Mouse (Mus musculus) spleen, adult 2 months (tissue): ENCODE measurements around the gene Cox6b2.

ENCODE experiments used
- CTCF ChIP-seq: fragments of 200-500 bp; IDR thresholded peaks from 2 replicates; pipeline ENCODE4 v1.5.1; 2011; ENCODE audit warnings: mild to moderate bottlenecking, inconsistent platforms; ENCODE audit not compliant: insufficient read depth, insufficient read length, insufficient replicate concordance; ENCODE audit errors: extremely low read depth
- POLR2A ChIP-seq: fragments of 200-500 bp; IDR thresholded peaks from 2 replicates; pipeline ENCODE4 v1.6.1; 2011; ENCODE audit warnings: low read depth, low read length, inconsistent platforms

DNA sequence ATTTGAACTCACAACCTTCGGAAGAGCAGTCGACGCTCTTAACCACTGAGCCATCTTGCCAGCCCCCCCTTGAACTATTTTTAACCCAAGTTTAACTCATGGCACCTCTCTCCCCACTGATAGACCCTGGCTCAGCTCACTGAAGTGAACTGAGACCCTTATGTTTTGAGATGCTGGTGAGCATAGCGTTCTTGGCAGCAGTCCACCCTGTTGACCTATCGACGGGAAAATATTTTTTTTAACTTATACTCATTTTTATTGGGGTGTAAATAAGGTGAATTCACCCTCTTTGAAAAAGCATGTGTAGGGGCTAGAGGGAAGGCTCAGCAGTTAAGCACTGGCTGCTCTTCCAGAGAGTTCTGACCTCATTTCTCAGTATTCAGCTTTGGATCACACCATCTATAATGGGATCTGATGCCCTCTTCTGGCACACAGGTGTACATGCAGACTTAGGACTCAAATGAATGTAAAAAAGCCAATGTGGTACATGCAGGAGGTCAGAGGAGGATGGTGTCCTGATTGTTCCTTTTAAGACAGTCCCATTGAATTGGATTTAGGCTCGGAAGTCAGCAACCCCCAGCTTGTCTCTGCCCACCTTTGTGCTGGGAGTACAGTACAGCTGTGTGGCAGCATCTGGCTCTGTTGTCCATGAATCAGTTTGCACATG, 43.0 kb upstream of the Cox6b2 start:
- TF ChIP-seq CTCF (peak; percentile 16; the same call in 1 of the 2 replicates), POLR2A (no peak)
